Mouse (Mus musculus) hindbrain, embryonic 14.5 days (tissue): ENCODE measurements around the gene Spred2. TPM values are rescaled to one million over a fixed set of nuclear protein-coding genes. Genes with fewer than 3 reads are reported as not detected.

Experiments
- ATAC-seq: fragments of 200-750 bp; cut with Nextera tagmentation; 2 replicates; pipeline ENCODE4 v1.8.0; 2017; ENCODE audit warnings: moderate number of reproducible peaks, mild to moderate bottlenecking, moderate TSS enrichment, moderate library complexity; ENCODE audit not compliant: low FRiP score
- DNase-seq: peaks from one replicate; pipeline ENCODE4 v3.0.0-alpha.2; 2015; ENCODE audit warnings: low spot score
- H3K27ac ChIP-seq: fragments of 300-500 bp; sonication (generic); 2 replicates; pipeline ENCODE4 v1.5.1; 2014; ENCODE audit warnings: mild to moderate bottlenecking, moderate library complexity
- H3K27me3 ChIP-seq: fragments of 300-500 bp; sonication (generic); 2 replicates; pipeline ENCODE4 v1.6.1; 2014; ENCODE audit warnings: mild to moderate bottlenecking, low read length, mixed read lengths; ENCODE audit not compliant: control insufficient read depth, insufficient read depth
- H3K36me3 ChIP-seq: fragments of 300-500 bp; sonication (generic); replicated peaks from 2 replicates; pipeline ENCODE4 v1.6.1; 2014; ENCODE audit not compliant: control insufficient read depth, insufficient read depth
- H3K4me1 ChIP-seq: fragments of 300-500 bp; sonication (generic); replicated peaks from 2 replicates; pipeline ENCODE4 v1.6.1; 2014; ENCODE audit warnings: antibody characterized with exemption, low read length, mixed read lengths; ENCODE audit not compliant: control insufficient read depth, insufficient read depth
- H3K4me2 ChIP-seq: fragments of 300-500 bp; sonication (generic); replicated peaks from 2 replicates; pipeline ENCODE4 v1.6.1; 2014; ENCODE audit warnings: mild to moderate bottlenecking, moderate library complexity
- H3K4me3 ChIP-seq: fragments of 300-500 bp; sonication (generic); replicated peaks from 2 replicates; pipeline ENCODE4 v1.5.1; 2014; ENCODE audit warnings: mild to moderate bottlenecking, low read length
- H3K9ac ChIP-seq: fragments of 300-500 bp; sonication (generic); 2 replicates; pipeline ENCODE4 v1.6.1; 2014
- H3K9me3 ChIP-seq: fragments of 300-500 bp; sonication (generic); 2 replicates; pipeline ENCODE4 v1.6.1; 2016; ENCODE audit warnings: low read length; ENCODE audit not compliant: control insufficient read depth
- whole genome bisulfite sequencing: fragments of 180-500 bp; shearing (Covaris S2); extraction: QIAGEN DNeasy Blood & Tissue Kit; methylation state at CpG from one replicate; pipeline ENCODE4 v1.1.7; 2014; 5-methylcytosine and 5-hydroxymethylcytosine counted together
- polyA plus RNA-seq: library from polyadenylated mRNA; unstranded; fragments of >200 nt; fragmentation: Nextera tagmentation; extraction: Ambion mirVana; gene quantifications from 2 replicates; pipeline ENCODE4 v1.2.1, GENCODE M21; 2014

Gene Spred2
- polyA plus RNA-seq, 1 experiment from 2014 or later, result 6.4 TPM

DNA sequence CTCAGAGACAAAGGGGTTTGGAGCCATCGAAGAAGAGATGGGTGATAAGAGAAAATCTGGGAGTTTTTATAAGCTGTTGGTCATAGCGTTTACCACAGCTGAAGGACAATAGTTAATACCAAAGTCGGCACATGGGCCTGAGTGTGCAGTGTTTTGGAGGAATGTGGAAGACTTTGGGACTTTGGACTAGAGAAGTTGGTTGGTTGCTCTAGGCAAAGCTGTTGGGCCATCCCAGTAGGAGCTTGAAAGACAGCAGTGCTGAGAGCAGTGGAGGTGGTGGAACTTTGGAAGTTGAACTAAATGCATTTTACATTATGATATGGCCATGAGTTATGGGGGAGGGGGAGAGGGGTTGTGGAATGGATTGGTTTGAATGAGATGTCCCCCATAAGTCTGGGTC, 89.2 kb downstream of the Spred2 start:
- H3K9me3 ChIP-seq, result peaks cover 5% of the 10 kb centered on the region
- no peak for DNase-seq
- H3K9ac ChIP-seq, result no peak overlapping the region
- H3K36me3 ChIP-seq, result peaks cover 24% of the 10 kb centered on the region
- H3K4me1 ChIP-seq, result no peaks in the 10 kb centered on the region; the same call in 1 of the 2 replicates
- H3K4me2 ChIP-seq, result no peak overlapping the region
- no peaks in the 10 kb centered on the region for H3K27me3 ChIP-seq
- no peak overlapping the region for H3K27ac ChIP-seq
- no peak for ATAC-seq
- WGBS, result 98% methylated on average over 3 of the region's 3 CpGs
- no peak overlapping the region for H3K4me3 ChIP-seq

DNA sequence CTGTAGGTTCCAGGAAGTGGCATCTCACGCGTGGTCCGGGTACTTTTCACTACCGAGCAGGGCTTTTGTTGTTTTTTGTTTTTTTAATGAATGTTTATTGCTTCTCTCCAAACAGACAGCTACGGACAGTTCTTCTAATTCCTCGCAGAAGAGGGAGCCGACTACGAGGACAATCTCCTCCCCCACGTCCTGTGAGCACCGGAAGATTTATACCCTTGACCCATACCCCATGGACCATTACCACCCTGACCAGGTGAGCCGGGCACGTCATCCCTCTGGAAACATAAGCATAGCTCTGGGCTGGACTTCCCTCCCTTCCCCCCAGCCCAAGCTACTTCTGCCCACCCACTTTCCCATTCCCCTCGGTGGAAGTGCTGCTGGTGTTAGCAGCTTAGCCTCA, 93.8 kb downstream of the Spred2 start:
- DNase-seq, result no peak
- Histone ChIP-seq H3K4me2 (no peak overlapping the region), H3K27ac (no peak overlapping the region), H3K4me1 (no peaks in the 10 kb centered on the region), H3K4me3 (no peak overlapping the region), H3K27me3 (no peaks in the 10 kb centered on the region), H3K36me3 (peaks cover 42% of the 10 kb centered on the region), H3K9ac (no peak overlapping the region), H3K9me3 (peaks cover 41% of the 10 kb centered on the region)
- 96% methylated on average over 13 of the region's 13 CpGs for WGBS
- no peak for ATAC-seq

DNA sequence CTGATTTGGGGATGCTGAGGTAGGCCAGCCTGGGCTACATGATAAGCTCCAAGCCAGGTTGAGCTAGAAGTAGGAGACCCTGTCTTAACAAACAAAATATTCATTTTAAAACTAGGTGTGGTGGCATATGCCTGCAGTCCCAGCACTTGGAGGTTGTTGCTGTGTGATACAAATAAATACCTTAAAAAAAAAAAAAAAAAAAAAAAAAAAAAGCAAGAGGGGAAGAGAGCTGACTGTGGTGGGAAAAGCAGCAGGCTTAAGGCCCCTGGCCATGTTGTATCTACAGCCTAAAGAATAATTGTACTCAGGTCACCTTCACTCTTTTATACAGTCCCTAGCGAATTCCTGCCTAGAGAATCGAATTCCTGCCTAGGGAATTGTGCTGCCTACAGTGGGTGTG, 94.7 kb downstream of the Spred2 start:
- DNase-seq (no peak), ATAC-seq (no peak)
- H3K36me3 ChIP-seq, result peaks cover 42% of the 10 kb centered on the region
- no peak overlapping the region for H3K4me3 ChIP-seq
- H3K9ac ChIP-seq, result no peak overlapping the region
- H3K27me3 ChIP-seq, result no peaks in the 10 kb centered on the region
- H3K4me1 ChIP-seq, result no peaks in the 10 kb centered on the region
- H3K9me3 ChIP-seq, result peaks cover 41% of the 10 kb centered on the region
- 100% methylated on average over 2 of the region's 2 CpGs for WGBS
- no peak overlapping the region for H3K4me2 ChIP-seq
- H3K27ac ChIP-seq, result no peak overlapping the region

DNA sequence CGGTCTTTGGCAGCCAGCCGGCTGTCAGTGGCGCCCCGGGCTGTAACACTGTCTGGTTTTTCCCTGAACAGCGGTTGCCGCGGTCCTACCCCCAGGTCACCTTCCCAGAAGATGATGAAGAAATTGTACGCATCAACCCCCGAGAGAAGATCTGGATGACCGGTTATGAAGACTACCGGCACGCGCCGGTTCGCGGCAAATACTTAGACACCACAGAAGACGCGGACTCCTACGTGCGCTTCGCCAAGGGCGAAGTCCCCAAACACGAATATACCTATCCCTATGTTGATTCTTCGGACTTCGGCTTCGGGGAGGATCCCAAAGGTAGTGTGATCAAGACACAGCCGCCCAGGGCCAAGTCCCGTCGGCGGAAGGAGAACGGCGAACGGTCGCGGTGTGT, 96.5 kb downstream of the Spred2 start:
- DNase-seq, result no peak
- WGBS, result 99% methylated on average over 35 of the region's 35 CpGs
- H3K36me3 ChIP-seq, result peaks cover 47% of the 10 kb centered on the region

DNA sequence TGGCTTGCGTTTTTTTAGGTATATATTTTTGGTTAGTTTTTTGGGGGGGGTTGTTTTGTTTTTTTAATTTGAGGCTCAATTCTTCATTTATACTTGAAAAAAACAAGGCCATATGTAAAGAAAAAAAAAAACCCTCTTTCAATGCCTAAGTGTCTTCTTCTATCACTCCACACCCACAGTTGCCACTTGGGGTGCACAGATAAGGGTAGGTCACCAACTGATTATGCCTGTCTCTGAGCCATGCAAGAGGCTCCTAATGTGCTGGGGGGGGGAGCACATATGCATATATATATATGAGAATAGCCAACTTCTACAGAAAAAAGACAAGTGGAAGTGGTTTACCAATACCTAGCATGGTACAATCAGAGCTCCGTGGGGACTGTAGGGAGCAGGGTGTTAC, 98.3 kb downstream of the Spred2 start:
- Histone ChIP-seq H3K4me3 (no peak overlapping the region), H3K4me2 (no peak overlapping the region), H3K4me1 (no peaks in the 10 kb centered on the region), H3K36me3 (peaks cover 55% of the 10 kb centered on the region), H3K9me3 (peaks cover 41% of the 10 kb centered on the region), H3K27me3 (no peaks in the 10 kb centered on the region), H3K9ac (no peak overlapping the region), H3K27ac (no peak overlapping the region)
- ATAC-seq (no peak), DNase-seq (no peak)
- 99% methylated on average over 2 of the region's 2 CpGs for WGBS

More for the DNA sequence above, 96.5 kb downstream of the Spred2 start:
- H3K9me3 ChIP-seq, result peaks cover 41% of the 10 kb centered on the region
- no peaks in the 10 kb centered on the region for H3K4me1 ChIP-seq
- H3K9ac ChIP-seq, result no peak overlapping the region
- no peak overlapping the region for H3K27ac ChIP-seq
- H3K4me3 ChIP-seq, result no peak overlapping the region
- no peak for ATAC-seq
- no peaks in the 10 kb centered on the region for H3K27me3 ChIP-seq
- no peak overlapping the region for H3K4me2 ChIP-seq

DNA sequence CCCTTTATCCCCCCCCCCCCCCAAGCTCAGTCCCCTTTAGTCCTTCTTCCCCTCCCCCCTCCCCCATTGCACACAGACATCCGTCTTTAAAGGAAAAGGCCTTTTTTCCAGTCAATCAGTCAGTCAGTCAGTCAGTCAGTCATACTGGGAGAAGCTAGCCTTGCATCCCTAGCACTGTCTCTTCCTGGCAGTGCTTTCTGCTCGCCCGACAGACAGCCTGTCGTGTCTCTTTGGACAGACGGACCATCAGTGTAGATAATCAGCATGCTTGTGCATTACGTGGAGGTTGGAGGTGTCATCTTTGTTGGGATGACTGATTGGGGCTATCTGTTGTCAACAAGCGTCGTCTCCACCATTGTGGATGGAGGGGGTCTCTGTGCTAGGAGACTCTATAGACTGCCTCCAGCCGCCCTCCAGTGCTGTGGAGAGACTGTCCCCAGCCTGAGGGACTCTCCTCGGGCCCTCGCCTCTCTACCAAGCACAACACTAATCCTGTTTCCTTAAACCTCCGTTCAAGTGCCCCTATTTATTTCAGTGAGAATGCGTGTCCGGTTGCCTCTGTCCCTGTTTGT, 98.8 kb downstream of the Spred2 start:
- peaks cover 40% of the 10 kb centered on the region for H3K9me3 ChIP-seq
- DNase-seq (no peak), ATAC-seq (no peak)
- no peaks in the 10 kb centered on the region for H3K4me1 ChIP-seq
- no peak overlapping the region for H3K4me2 ChIP-seq
- no peak overlapping the region for H3K9ac ChIP-seq
- no peak overlapping the region for H3K27ac ChIP-seq
- WGBS, result 85% methylated on average over 14 of the region's 14 CpGs
- H3K36me3 ChIP-seq, result peaks cover 51% of the 10 kb centered on the region
- no peak overlapping the region for H3K4me3 ChIP-seq
- H3K27me3 ChIP-seq, result no peaks in the 10 kb centered on the region

DNA sequence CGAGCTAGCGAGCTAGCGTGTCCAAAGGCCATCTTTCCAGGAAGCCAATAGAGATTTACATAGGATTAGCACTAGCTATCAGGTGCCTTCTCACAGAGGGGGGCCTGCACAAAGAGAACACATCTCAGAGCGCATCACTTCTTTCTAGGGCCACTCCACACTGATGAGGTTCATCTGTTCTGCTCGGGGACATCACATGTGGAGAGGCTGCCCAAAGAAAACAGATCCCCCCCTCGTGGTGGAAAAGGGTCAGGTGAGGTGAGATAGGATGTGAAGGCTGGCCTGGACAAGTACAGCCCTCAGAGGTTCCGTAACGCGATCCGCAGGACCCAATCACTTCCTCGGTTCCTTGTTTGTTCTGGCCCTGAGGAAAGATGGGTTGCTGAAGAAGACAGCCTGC, 101.7 kb downstream of the Spred2 start:
- H3K27ac ChIP-seq, result no peak overlapping the region
- ATAC-seq, result no peak

DNA sequence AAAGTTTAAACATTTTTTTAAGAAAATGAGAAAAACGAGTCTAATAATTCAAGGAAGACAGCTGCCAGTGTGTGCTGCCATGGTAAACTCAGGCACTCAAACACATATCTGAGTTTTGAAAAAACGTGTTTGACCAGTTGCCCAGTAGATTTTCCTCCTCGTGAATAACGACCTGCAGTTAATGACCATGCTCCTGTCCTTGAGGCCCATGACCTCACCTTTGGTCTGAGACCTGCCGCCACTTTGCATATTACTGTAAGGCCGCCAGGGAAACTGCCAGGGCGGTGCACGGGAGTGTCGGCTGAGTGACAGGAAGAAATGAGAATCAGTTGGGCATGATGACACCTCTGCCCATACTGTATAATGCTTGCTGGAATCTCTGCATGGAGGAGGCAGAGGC, 103.5 kb downstream of the Spred2 start:
- Histone ChIP-seq H3K4me2 (no peak overlapping the region), H3K9me3 (no peaks in the 10 kb centered on the region), H3K4me3 (no peak overlapping the region), H3K36me3 (peaks cover 13% of the 10 kb centered on the region), H3K27me3 (no peaks in the 10 kb centered on the region), H3K27ac (no peak overlapping the region), H3K9ac (no peak overlapping the region), H3K4me1 (no peaks in the 10 kb centered on the region)
- no peak for ATAC-seq
- 81% methylated on average over 9 of the region's 9 CpGs for WGBS
- no peak for DNase-seq

More for the DNA sequence above, 101.7 kb downstream of the Spred2 start:
- H3K9me3 ChIP-seq, result peaks cover 11% of the 10 kb centered on the region
- DNase-seq, result no peak
- no peak overlapping the region for H3K4me3 ChIP-seq
- peaks cover 22% of the 10 kb centered on the region for H3K36me3 ChIP-seq
- H3K4me1 ChIP-seq, result no peaks in the 10 kb centered on the region
- no peak overlapping the region for H3K4me2 ChIP-seq
- H3K27me3 ChIP-seq, result no peaks in the 10 kb centered on the region
- H3K9ac ChIP-seq, result no peak overlapping the region
- WGBS, result 79% methylated on average over 11 of the region's 11 CpGs

DNA sequence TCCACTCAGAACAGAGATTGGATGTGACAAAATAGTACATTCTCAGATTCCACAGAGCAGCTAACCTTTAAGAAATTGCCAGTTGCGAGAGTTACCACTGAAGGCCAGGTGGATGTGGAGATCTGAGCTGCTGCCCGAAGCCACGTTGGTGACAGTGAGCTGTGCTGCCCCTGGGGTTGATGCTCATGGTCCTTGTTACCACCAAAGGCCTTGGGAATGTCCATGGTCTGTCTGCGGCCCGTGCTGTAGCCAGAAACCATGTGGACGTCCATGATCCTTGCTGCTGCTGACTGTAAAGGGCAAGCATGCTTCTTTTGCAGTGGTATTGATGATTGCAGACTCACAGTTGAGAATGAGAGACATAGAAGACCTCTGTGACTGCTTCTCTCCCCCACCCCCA, 104.2 kb downstream of the Spred2 start:
- ATAC-seq, result no peak
- H3K4me3 ChIP-seq, result no peak overlapping the region
- H3K36me3 ChIP-seq, result peaks cover 13% of the 10 kb centered on the region
- H3K27ac ChIP-seq, result no peak overlapping the region
- H3K4me1 ChIP-seq, result no peaks in the 10 kb centered on the region
- H3K27me3 ChIP-seq, result no peaks in the 10 kb centered on the region
- H3K9me3 ChIP-seq, result no peaks in the 10 kb centered on the region
- no peak for DNase-seq
- WGBS, result 88% methylated on average over 6 of the region's 6 CpGs
- no peak overlapping the region for H3K9ac ChIP-seq
- no peak overlapping the region for H3K4me2 ChIP-seq

DNA sequence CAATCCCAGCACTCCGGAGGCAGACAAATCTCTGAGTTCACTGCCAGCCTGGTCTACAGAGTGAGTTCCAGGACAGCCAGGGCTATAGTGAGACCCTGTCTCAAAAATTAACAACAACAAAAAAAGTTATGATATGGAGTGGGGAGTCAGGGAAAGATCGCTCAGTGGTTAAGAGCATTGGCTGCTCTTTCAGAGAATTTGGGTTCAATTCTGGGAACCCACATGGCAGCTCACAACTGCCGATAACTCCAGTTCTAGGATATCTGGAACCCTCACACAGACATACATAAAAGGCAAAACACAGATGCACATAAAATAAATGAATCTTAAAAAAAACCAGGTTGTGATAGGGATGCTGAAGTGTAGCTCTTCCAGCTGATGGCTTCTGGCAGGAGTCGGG, 104.8 kb downstream of the Spred2 start:
- no peaks in the 10 kb centered on the region for H3K27me3 ChIP-seq
- H3K36me3 ChIP-seq, result peaks cover 13% of the 10 kb centered on the region
- no peak overlapping the region for H3K4me2 ChIP-seq
- no peak overlapping the region for H3K27ac ChIP-seq
- 95% methylated on average over 4 of the region's 4 CpGs for WGBS
- DNase-seq (no peak), ATAC-seq (no peak)
- no peaks in the 10 kb centered on the region for H3K4me1 ChIP-seq
- H3K9me3 ChIP-seq, result no peaks in the 10 kb centered on the region
- no peak overlapping the region for H3K9ac ChIP-seq
- no peak overlapping the region for H3K4me3 ChIP-seq
